Mouse (Mus musculus) G1E (cell line): ENCODE measurements at regions not wholly inside any gene's neighbourhood (a gene's known extent, or its start where the extent isn't known, plus 50 kb on each side); places are given as distances from the start of the nearest gene placed in this dataset.

Experiments
- ATAC-seq: 2 replicates; pipeline ENCODE4 v1.8.0; 2016; ENCODE audit warnings: mild to moderate bottlenecking; ENCODE audit not compliant: insufficient number of reproducible peaks, poor library complexity, low FRiP score, severe bottlenecking; ENCODE audit errors: extremely low read depth
- DNase-seq: peaks from one replicate; pipeline ENCODE4 v3.0.0; 2012; ENCODE audit warnings: low spot score
- H3K27me3 ChIP-seq: 2 replicates; pipeline ENCODE4 v1.6.1; 2012; ENCODE audit warnings: mild to moderate bottlenecking, low read length, inconsistent platforms; ENCODE audit not compliant: insufficient read depth
- H3K36me3 ChIP-seq: replicated peaks from 2 replicates; pipeline ENCODE3; 2012; ENCODE audit warnings: mild to moderate bottlenecking, inconsistent platforms
- H3K4me1 ChIP-seq: 2 replicates; pipeline ENCODE4 v1.6.1; 2012; ENCODE audit warnings: low read depth, low read length, inconsistent platforms, mixed read lengths; ENCODE audit not compliant: insufficient read depth
- H3K4me3 ChIP-seq: 2 replicates; pipeline ENCODE4 v1.5.1; 2012; ENCODE audit warnings: low read depth, mild to moderate bottlenecking, inconsistent platforms, low read length, moderate library complexity, mixed read lengths
- H3K9me3 ChIP-seq: replicated peaks from 2 replicates; pipeline ENCODE4 v1.6.1; 2012; ENCODE audit warnings: inconsistent platforms
- CTCF ChIP-seq: IDR thresholded peaks from 2 replicates; pipeline ENCODE4 v1.5.1; 2012; ENCODE audit warnings: low read depth, low read length, inconsistent platforms, mixed read lengths
- GATA1 ChIP-seq: IDR thresholded peaks from 2 replicates; pipeline ENCODE4 v1.6.1; 2012; ENCODE audit warnings: borderline replicate concordance, low read length, inconsistent platforms, mixed read lengths
- GATA2 ChIP-seq: IDR thresholded peaks from 2 replicates; pipeline ENCODE4 v1.6.1; 2012; ENCODE audit warnings: low read depth, low read length, inconsistent platforms, borderline replicate concordance
- POLR2AphosphoS5 ChIP-seq: IDR thresholded peaks from 2 replicates; pipeline ENCODE4 v1.6.1; 2012; ENCODE audit warnings: low read depth, low read length, inconsistent platforms; ENCODE audit not compliant: insufficient replicate concordance
- TAL1 ChIP-seq: conservative IDR thresholded peaks from 2 replicates; pipeline ENCODE4 v1.6.1; 2012; ENCODE audit warnings: low read depth, low read length, inconsistent platforms, mixed read lengths

DNA sequence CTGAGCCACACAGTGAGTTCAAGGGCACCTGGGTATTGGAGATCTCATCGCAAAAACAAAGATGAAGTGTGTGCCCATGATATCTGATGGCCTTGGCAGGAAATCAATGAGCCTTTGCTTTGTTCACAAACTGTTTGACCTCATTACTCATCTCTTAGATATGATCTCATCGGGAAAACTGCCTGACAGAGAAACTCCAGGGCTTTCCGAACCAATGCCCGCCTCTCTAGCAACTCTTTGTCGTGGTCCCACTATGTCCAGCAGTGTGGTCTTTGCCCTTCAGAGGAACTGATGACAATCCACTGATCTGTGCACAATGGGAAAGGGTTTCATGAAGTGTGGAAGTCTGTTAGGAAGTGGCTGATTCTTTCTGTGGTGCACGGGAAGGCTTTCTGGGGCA, 247.2 kb upstream of the Far2 start:
- Histone ChIP-seq H3K36me3 (no peaks in the 10 kb centered on the region), H3K27me3 (0 out of 2 replicates have a peak, but pooled peaks cover 3% of the 10 kb centered on the region), H3K4me3 (no peak overlapping the region), H3K4me1 (no peaks in the 10 kb centered on the region), H3K9me3 (no peaks in the 10 kb centered on the region)
- DNase-seq (no peak), ATAC-seq (no peak)
- TF ChIP-seq CTCF = no peak
- no peak for TF ChIP-seq TAL1

GRCm38 (mm10) chr6:147800846-147801245, 246.2 kb upstream of the Far2 start:
- 0 out of 2 replicates have a peak, but pooled peaks cover 3% of the 10 kb centered on the region for H3K27me3 ChIP-seq
- H3K4me1 ChIP-seq = no peaks in the 10 kb centered on the region
- no peak for DNase-seq
- no peak overlapping the region for H3K4me3 ChIP-seq
- TF ChIP-seq CTCF (no peak), GATA2 (no peak), POLR2AphosphoS5 (no peak), GATA1 (no peak), TAL1 (no peak)
- H3K36me3 ChIP-seq = no peaks in the 10 kb centered on the region
- ATAC-seq = no peak
- H3K9me3 ChIP-seq = no peaks in the 10 kb centered on the region

DNA sequence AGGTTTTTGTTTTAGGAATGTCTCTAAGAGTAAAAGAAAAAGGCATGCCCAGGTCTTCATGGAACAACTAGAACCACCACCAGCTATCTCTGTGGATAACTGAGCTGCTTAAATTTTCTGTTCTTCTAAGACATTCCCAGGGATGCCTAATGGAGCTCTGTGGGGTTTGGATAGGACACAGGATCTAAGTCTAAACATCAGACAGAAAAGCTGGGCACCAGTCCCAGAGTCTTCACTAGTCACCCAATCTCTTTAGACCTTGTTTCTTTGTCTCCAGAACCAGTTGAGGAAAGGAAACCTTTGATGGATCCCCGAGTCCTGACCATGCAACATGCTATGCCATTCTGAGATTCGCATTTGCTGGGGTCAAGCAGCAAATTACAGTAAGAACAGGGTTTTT, 243.2 kb upstream of the Far2 start:
- ATAC-seq = no peak
- TF ChIP-seq TAL1 (no peak), CTCF (no peak), GATA1 (no peak), POLR2AphosphoS5 (no peak), GATA2 (no peak)
- no peak for DNase-seq
- Histone ChIP-seq H3K9me3 (no peaks in the 10 kb centered on the region), H3K4me1 (no peaks in the 10 kb centered on the region), H3K27me3 (no peaks in the 10 kb centered on the region), H3K36me3 (no peaks in the 10 kb centered on the region), H3K4me3 (no peak overlapping the region)

- DNase-seq (peak; percentile 6), ATAC-seq (no peak; the same call in 1 of the 2 replicates)
- H3K36me3 ChIP-seq = no peaks in the 10 kb centered on the region
- H3K27me3 ChIP-seq = no peaks in the 10 kb centered on the region
- no peak for TF ChIP-seq POLR2AphosphoS5
- TF ChIP-seq TAL1 = no peak
- TF ChIP-seq CTCF = peak; percentile 12; the same call in 1 of the 2 replicates
- TF ChIP-seq GATA1 = no peak
- no peak for TF ChIP-seq GATA2
- H3K4me3 ChIP-seq = no peak overlapping the region
- no peaks in the 10 kb centered on the region for H3K9me3 ChIP-seq
- H3K4me1 ChIP-seq = no peaks in the 10 kb centered on the region
Measured at GRCm38 (mm10) chr6:147810710-147811109, 236.3 kb upstream of the Far2 start.

GRCm38 (mm10) chr6:147816861-147817260, 230.2 kb upstream of the Far2 start:
- ATAC-seq = no peak
- H3K36me3 ChIP-seq = no peaks in the 10 kb centered on the region
- H3K9me3 ChIP-seq = no peaks in the 10 kb centered on the region
- H3K27me3 ChIP-seq = no peaks in the 10 kb centered on the region
- no peak overlapping the region for H3K4me3 ChIP-seq
- DNase-seq = no peak
- no peaks in the 10 kb centered on the region for H3K4me1 ChIP-seq
- TF ChIP-seq TAL1 (no peak), GATA1 (no peak), POLR2AphosphoS5 (no peak), GATA2 (no peak), CTCF (no peak)

DNA sequence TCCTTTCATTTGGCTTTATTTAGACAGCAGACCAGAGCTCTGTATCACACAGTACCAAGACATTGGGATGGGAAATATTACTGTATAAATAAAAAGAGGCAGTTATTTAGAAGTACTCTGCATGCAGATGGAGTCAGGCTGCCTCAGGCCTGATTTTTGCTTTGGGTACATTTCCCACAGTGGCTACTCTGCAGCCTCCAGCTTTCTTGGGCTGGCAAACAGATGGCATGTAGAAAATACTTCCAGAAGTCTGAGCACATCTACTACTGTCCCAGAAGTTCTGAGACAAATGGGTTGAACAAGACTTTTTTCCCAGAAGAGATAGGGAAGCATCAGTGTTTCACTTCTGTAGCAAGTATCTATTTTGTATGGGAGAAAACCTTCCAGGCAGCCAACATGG, 229.8 kb upstream of the Far2 start:
- H3K9me3 ChIP-seq = no peaks in the 10 kb centered on the region
- DNase-seq (no peak), ATAC-seq (no peak)
- H3K4me1 ChIP-seq = no peaks in the 10 kb centered on the region
- TF ChIP-seq CTCF = no peak
- no peak overlapping the region for H3K4me3 ChIP-seq
- no peaks in the 10 kb centered on the region for H3K27me3 ChIP-seq
- no peaks in the 10 kb centered on the region for H3K36me3 ChIP-seq

- no peaks in the 10 kb centered on the region for H3K27me3 ChIP-seq
- no peaks in the 10 kb centered on the region for H3K4me1 ChIP-seq
- TF ChIP-seq TAL1 (no peak), GATA2 (no peak), CTCF (no peak), GATA1 (no peak), POLR2AphosphoS5 (no peak)
- H3K9me3 ChIP-seq = no peaks in the 10 kb centered on the region
- no peaks in the 10 kb centered on the region for H3K36me3 ChIP-seq
- H3K4me3 ChIP-seq = no peak overlapping the region
- no peak for DNase-seq
- no peak for ATAC-seq
Measured at GRCm38 (mm10) chr6:147822215-147822614, 224.8 kb upstream of the Far2 start.
